Mouse (Mus musculus) lung, adult 2 months (tissue): ENCODE measurements around the gene Hoxc10. TPM values are rescaled to one million over a fixed set of nuclear protein-coding genes. Genes with fewer than 3 reads are reported as not detected.

Source experiments
- DNase-seq: peaks from one replicate; pipeline ENCODE4 v3.0.0; 2022
- H3K4me1 ChIP-seq: fragments of 200-500 bp; 2 replicates; pipeline ENCODE4 v1.6.1; 2011; ENCODE audit warnings: low read length; ENCODE audit not compliant: control insufficient read depth, insufficient read depth
- H3K4me3 ChIP-seq: fragments of 200-500 bp; replicated peaks from 2 replicates; pipeline ENCODE3; 2011; ENCODE audit warnings: low read depth, mild to moderate bottlenecking, control low read depth, low read length; ENCODE audit errors: extremely low read depth
- CTCF ChIP-seq: fragments of 200-500 bp; IDR thresholded peaks from 2 replicates; pipeline ENCODE4 v1.5.1; 2011; ENCODE audit warnings: mild to moderate bottlenecking, low read length, control low read depth; ENCODE audit not compliant: insufficient read depth
- POLR2A ChIP-seq: fragments of 200-500 bp; IDR thresholded peaks from 2 replicates; pipeline ENCODE4 v1.6.1; 2011; ENCODE audit warnings: low read depth, mild to moderate bottlenecking, control low read depth, low read length, borderline replicate concordance; ENCODE audit errors: extremely low read depth
- WGBS: fragments of 180-500 bp; shearing (Covaris S2); methylation state at CpG from one replicate; pipeline ENCODE4 v1.1.7; 2018; 5-methylcytosine and 5-hydroxymethylcytosine counted together
- polyA plus RNA-seq: library from polyadenylated mRNA; depleted of rRNA; stranded (reverse); fragments of >200 nt; gene quantifications from 2 replicates; pipeline ENCODE4 v1.2.3, GENCODE M21; 2012

Gene Hoxc10
- polyA plus RNA-seq, 1 experiment: not detected

DNA sequence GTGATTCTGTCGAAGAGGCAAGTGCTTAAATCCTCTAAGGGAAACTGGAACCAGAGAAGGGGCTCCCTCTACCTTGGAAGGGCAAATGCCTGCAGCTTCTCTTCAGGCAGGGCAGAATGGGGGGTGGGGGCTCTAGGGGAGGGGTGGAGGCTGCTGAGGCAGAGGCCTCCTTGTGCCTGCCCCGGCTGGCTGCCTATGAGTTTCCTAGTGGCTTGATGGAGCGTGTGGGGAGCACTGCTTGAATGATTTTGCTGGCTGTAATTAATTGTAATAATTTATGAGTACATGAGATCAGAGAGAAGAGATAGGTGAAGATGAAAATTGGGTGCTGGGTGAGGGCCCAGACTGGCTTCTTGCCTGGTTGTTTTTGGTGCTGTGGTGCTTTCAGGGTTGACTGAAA, 18.3 kb downstream of the Hoxc10 start:
- TF ChIP-seq POLR2A (no peak), CTCF (no peak)
- Histone ChIP-seq H3K4me3 (no peak overlapping the region), H3K4me1 (no peaks in the 10 kb centered on the region)
- 12% methylated on average over 3 of the region's 3 CpGs for WGBS
- DNase-seq: no peak

DNA sequence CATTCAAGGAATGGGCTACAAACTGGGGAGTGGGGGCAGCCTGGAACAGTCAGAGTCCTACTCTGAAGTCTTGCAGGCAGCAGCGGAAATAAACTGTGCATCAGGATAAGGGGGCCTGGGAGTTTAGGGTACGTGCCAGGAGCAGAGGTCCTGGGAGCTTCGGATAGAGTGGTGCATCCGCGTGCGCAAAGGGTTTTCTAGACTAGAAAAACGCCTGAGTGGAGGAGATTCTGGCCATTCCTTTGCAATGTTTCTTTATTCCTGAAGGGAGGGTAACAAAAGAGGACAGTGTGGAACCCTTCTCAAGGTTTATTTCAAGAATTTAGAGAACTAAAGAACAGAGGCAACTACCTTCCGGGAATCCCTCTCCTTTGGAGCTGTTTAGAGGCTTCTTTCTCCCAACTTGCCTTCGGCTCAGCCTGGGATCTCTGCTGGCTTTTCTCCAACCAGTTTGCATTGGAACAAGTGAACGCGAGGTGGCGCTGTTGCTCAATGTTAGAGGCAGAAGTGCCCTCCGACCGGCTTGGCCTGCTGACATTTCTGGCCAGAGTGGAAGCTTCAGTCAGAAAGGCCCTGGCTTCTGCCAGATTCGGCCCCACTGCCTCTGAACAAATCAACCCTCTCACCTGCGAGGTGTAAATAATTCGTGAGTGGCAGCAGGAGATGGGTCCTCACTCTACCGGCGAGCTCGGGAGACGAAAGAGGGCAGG, 20.7 kb downstream of the Hoxc10 start:
- Histone ChIP-seq H3K4me3 (no peak overlapping the region), H3K4me1 (no peaks in the 10 kb centered on the region)
- peak; percentile 88 for DNase-seq
- 5% methylated on average over 21 of the region's 21 CpGs for WGBS
- TF ChIP-seq CTCF: peak; percentile 94
- TF ChIP-seq POLR2A: no peak

DNA sequence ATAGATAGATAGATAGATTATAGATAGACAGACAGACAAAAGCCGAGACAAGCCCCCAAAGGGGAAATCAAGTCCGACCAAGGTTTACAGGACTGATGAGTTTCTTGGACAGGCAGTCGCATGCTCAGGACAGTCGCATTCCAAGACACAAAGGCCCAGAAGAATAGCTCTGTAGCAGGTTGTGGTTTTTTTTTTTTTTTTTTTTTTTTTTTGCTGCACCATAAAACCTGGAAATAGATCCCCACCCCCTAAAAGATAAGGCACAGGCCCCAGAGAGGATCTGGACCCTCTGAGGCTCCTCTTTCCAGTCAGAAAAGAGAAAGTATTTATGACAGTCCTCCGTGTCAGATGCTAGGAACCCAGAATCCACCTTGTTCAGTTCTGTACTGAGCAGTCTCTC, 21.5 kb downstream of the Hoxc10 start:
- no peak for DNase-seq
- TF ChIP-seq POLR2A: no peak
- TF ChIP-seq CTCF: no peak
- 40% methylated on average over 5 of the region's 5 CpGs for WGBS
- no peak overlapping the region for H3K4me3 ChIP-seq
- H3K4me1 ChIP-seq: no peaks in the 10 kb centered on the region

DNA sequence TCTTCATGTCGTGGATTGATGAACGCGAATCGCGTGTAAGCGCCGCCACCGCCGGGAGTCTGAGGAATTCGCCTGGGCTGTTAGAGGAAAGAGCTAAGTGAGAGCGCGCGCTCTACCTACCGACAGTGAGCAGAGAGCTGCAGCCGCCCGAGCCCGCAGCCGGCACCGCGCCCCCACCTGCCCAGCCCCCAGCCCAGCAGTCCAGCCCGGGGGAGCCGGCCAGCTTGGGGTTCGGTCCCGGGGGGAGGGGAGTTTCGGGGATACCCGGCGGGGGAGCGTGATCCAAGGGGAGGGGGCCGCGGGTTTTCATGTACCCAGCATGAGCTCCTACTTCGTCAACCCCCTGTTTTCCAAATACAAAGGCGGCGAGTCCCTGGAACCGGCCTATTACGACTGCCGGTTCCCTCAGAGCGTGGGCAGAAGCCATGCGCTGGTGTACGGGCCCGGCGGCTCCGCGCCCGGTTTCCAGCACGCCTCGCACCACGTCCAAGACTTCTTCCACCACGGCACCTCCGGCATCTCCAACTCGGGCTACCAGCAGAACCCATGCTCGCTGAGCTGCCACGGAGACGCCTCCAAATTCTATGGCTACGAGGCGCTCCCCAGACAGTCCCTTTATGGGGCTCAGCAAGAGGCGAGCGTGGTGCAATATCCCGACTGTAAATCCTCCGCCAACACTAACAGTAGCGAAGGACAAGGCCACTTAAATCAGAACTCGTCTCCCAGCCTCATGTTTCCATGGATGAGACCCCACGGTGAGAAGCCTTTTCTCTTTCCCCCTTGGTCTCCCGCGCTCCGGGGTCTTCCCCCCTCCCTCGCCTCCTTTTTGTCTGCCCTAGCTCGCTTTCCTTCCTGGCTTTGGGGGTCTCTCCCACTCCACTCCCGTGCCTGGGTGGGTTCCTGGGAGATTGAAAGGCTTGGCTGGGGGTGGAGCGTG, 24.1 kb downstream of the Hoxc10 start, which contains the start of gene Hoxc8:
Gene Hoxc8, plus strand, starts transcription at position 147 of the 937 bp plus-strand sequence.
- TF ChIP-seq POLR2A (no peak), CTCF (no peak)
- no peak for DNase-seq
- WGBS: 3% methylated on average over 69 of the region's 69 CpGs
- Histone ChIP-seq H3K4me1 (no peaks in the 10 kb centered on the region), H3K4me3 (no peak within 1 kb of the TSS)

DNA sequence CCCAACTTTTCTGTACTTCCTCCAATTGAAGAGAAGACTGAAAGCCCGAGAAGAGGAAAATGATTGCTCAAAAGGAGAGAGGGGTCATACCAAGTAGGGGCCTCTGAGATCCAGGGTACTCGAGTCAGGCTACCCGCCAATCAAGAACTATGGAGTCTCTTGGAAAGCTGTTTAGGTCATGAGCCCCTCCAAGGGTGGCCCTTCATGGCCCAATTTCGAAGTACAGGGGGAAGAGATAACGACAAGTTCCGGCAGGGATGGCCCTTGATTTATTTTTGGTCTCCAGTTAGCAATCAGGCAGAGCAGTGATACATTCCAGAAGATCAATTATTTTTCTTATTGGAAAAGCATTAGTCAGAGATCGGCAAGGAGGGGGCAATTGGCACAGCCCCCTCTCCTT, 25.2 kb downstream of the Hoxc10 start:
- 5% methylated on average over 7 of the region's 7 CpGs for WGBS
- Histone ChIP-seq H3K4me1 (no peaks in the 10 kb centered on the region), H3K4me3 (no peak overlapping the region)
- no peak for DNase-seq
- no peak for TF ChIP-seq CTCF
- no peak for TF ChIP-seq POLR2A

DNA sequence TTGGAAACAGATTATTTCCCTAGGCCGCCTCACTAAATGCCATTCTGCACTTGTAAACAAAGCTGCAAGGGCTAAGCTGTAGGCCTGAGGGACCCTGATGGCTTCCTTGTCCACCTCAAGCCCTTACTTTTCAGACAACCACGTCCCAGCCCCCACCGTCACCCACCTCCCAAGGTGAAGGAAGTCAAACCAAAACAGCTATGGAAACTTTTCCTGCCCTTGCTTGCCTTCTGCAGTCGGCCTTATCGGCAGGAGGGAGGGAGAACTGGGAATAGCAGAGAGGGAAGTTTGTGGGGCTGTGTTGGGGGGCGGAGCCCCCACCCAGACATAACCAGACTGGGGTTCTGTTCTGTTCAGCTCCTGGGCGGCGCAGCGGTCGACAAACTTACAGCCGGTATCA, 25.6 kb downstream of the Hoxc10 start:
- 4% methylated on average over 11 of the region's 11 CpGs for WGBS
- TF ChIP-seq POLR2A (no peak), CTCF (no peak)
- Histone ChIP-seq H3K4me1 (no peaks in the 10 kb centered on the region), H3K4me3 (no peak overlapping the region)
- no peak for DNase-seq

DNA sequence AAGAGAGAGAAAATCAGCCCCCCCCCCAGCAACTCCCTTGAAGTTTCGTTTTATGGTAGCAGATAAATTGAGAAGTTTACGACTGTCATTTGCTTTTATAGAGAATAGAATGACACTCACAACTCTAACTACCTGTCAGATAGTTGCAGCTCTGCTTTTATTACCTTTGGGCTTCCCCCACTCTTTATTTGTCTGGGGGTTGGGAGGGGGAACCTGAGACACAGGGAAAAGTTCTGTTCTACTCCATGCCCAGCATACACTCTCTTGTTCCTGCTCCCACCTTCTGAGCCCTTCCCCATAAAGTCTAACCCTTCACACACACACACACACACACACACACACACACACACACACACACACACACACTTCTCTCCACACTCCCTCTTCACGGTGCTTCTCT, 26.3 kb downstream of the Hoxc10 start:
- Histone ChIP-seq H3K4me3 (no peak overlapping the region), H3K4me1 (no peaks in the 10 kb centered on the region)
- no peak for DNase-seq
- TF ChIP-seq POLR2A: no peak
- TF ChIP-seq CTCF: no peak
- 8% methylated on average over 3 of the region's 3 CpGs for WGBS

DNA sequence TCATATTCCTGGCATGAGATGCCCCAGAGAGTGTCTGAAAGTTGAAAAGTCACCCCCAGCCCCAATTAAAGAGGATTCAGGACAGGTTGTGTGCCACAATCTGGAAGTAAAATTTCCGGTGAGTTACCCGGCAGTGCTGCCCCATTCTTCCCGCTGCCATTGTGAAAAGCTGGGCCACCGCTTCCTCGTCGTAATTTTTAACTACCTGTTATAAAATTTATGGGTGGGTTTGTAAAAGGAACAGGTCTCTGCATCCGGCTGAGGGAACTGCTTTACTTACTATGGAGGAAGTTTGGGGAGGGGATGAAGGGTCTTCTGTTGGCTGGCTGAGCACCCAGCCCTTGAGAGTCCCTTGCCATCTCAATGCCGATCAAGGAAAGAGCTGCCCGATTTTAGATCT, 30.0 kb downstream of the Hoxc10 start:
- no peak for DNase-seq
- TF ChIP-seq POLR2A: no peak
- no peak for TF ChIP-seq CTCF
- Histone ChIP-seq H3K4me1 (no peaks in the 10 kb centered on the region), H3K4me3 (no peak overlapping the region)
- 6% methylated on average over 9 of the region's 9 CpGs for WGBS

DNA sequence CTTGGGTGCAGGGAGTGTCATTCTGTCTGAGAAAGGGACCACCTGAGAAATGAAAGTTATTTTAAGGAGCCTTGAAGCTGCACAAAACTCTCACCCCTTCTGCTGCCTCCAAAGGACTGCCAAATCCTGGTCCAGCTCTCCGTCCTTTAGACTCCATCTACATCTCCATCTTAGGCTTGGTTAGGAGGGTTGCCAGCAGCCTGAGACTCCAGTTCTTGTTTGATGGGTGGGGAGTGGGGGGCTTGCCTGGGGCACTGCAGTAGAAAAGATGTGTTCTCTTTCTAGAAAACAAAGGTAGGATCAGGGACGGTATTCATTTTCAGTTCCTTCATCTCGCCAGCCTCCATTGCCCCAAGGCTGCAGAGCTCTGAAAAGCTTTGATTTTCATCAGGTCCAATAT, 30.8 kb downstream of the Hoxc10 start:
- DNase-seq: no peak
- WGBS: 10% methylated on average over 3 of the region's 3 CpGs
- no peaks in the 10 kb centered on the region for H3K4me1 ChIP-seq
- H3K4me3 ChIP-seq: no peak overlapping the region
- TF ChIP-seq CTCF: no peak
- no peak for TF ChIP-seq POLR2A
